Mouse (Mus musculus): ENCODE results near the gene Nos1ap. TPM values are rescaled to one million over a fixed set of nuclear protein-coding genes. Genes with fewer than 3 reads are reported as not detected.
A peak's percentile ranks its signal among the peaks of the same experiment; 100 is the strongest.

The Nos1ap gene
- polyA plus RNA-seq (2015; fragmentation: Nextera tagmentation; extraction: Ambion mirVana): 20.9 and 26.9 TPM in 2 replicates

DNA sequence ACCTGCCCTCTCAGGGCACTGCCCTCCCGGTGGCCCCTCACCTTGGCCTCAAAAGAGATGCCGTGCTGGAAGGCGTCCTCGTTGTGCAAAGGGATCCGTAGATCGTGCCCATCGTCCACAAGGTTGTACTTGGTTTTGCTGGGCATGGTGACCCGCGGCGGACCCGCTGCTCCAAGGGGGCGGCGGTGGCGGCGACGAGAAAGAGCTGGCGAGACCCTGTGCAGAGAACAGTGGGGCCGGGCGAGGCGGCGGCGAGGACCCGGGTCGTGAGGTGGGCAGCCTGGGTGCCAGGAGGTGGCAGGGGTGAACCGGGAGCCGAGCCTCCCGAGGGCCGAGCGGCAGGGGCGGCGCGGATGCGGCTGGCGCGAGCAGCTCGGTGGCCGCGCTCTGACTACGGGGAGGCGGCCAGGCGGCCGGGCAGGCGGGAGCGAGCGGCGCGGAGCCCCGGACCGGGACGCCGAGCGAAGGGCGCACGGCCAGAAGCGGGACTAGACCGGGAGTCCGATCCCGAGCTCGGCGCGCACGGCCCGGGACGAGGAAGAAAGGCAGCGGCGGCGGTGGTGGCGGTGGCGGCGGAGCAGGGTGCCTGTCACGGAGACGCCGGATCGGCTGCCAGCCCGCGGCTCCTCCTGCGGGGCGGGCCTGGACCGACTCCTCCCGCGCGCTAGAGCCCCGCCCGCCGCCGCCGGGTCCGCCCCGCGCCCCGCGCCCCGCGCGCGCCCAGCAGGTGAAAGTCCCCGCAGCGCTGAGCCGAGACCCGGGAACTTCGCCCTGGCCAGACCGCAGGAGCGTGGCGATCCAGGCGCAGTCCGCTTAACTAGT, at the start of gene Nos1ap:
Gene Nos1ap, minus strand, starts transcription at position 643 of the 822 bp plus-strand sequence.
- Histone ChIP-seq H3K4me2 (ENCODE audit: low read length) (peak within 1 kb of the TSS; percentile 98), H3K9ac (replicated peaks; ENCODE audit: low read depth, low read length) (peak within 1 kb of the TSS; percentile 98), H3K4me1 (replicated peaks; ENCODE audit: control insufficient read depth, insufficient read depth, low read length) (peaks cover 26% of the 10 kb centered on the region), H3K27me3 (replicated peaks; ENCODE audit: control insufficient read depth, insufficient read depth, low read length) (no peaks in the 10 kb centered on the region), H3K36me3 (ENCODE audit: control insufficient read depth, insufficient read depth) (0 out of 2 replicates have a peak, but pooled peaks cover 2% of the 10 kb centered on the region), H3K4me3 (replicated peaks; ENCODE audit: low read length) (peak within 1 kb of the TSS; percentile 95), H3K9me3 (ENCODE audit: control insufficient read depth, low read length) (peaks cover 3% of the 10 kb centered on the region; the same call in 1 of the 2 replicates), H3K27ac (ENCODE audit: low read length) (peak within 1 kb of the TSS; percentile 69)
- under 1% methylated on average over 36 of the region's 106 CpGs for WGBS
- peak; percentile 97 for ATAC-seq

GRCm38 (mm10) chr1:170638941-170639340, 49.3 kb upstream of the Nos1ap start:
- Histone ChIP-seq H3K4me3 (replicated peaks; ENCODE audit: low read length) (no peak overlapping the region), H3K9ac (replicated peaks; ENCODE audit: low read depth, low read length) (no peak overlapping the region), H3K4me1 (replicated peaks; ENCODE audit: control insufficient read depth, insufficient read depth, low read length) (0 out of 2 replicates have a peak, but pooled peaks cover 3% of the 10 kb centered on the region), H3K9me3 (ENCODE audit: control insufficient read depth, low read length) (no peaks in the 10 kb centered on the region), H3K27me3 (replicated peaks; ENCODE audit: control insufficient read depth, insufficient read depth, low read length) (no peaks in the 10 kb centered on the region), H3K4me2 (ENCODE audit: low read length) (no peak overlapping the region), H3K27ac (ENCODE audit: low read length) (no peak overlapping the region), H3K36me3 (ENCODE audit: control insufficient read depth, insufficient read depth) (no peaks in the 10 kb centered on the region)
- no peak for ATAC-seq
- 85% methylated on average over 7 of the region's 7 CpGs for WGBS

DNA sequence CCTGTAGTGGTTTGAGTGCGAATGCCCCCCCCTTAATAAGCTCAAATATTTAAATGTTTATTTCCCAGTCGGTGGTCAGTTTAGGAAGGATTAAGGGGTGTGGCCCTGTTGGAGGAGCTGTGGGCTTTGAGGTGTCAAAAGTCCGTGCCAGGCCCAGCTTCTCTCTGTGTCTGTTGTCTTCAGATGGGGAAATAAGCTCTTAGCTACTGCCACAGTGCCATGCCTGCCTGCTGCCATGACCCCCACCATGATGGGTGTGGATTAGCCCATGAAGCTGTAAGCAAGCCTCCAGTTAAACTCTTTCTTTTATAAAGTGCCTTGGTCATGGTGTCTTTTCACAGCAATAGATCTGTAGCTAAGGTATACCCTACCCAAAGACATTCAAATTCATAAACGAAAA, 43.2 kb upstream of the Nos1ap start:
- H3K9ac ChIP-seq (replicated peaks; ENCODE audit: low read depth, low read length): no peak overlapping the region
- no peaks in the 10 kb centered on the region for H3K36me3 ChIP-seq (ENCODE audit: control insufficient read depth, insufficient read depth)
- no peak overlapping the region for H3K4me3 ChIP-seq (replicated peaks; ENCODE audit: low read length)
- no peaks in the 10 kb centered on the region for H3K27me3 ChIP-seq (replicated peaks; ENCODE audit: control insufficient read depth, insufficient read depth, low read length)
- H3K4me2 ChIP-seq (ENCODE audit: low read length): no peak overlapping the region
- 75% methylated on average over 4 of the region's 4 CpGs for WGBS
- no peaks in the 10 kb centered on the region for H3K9me3 ChIP-seq (ENCODE audit: control insufficient read depth, low read length)
- ATAC-seq: no peak
- no peak overlapping the region for H3K27ac ChIP-seq (ENCODE audit: low read length)
- no peaks in the 10 kb centered on the region for H3K4me1 ChIP-seq (replicated peaks; ENCODE audit: control insufficient read depth, insufficient read depth, low read length)

DNA sequence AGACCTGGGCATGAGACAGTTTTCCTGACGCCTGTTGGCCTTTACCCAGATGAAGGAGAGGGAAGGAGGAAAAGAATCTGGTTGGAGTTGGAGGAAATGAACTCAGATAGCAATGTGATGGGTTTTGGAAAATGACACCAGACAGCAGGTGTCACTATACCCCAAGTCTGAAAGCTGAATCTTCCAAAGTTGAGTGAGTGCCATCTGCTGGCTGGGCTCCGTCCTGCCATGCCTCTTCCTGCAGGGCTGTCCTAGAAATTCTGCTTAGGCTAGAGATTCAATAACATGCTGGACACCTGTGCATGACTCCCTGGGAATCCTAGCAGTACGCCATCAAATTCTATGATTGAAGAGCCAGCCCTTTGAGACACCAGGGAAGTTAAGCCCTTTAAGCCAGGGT, 42.7 kb upstream of the Nos1ap start:
- H3K9me3 ChIP-seq (ENCODE audit: control insufficient read depth, low read length): no peaks in the 10 kb centered on the region
- H3K4me3 ChIP-seq (replicated peaks; ENCODE audit: low read length): no peak overlapping the region

GRCm38 (mm10) chr1:170631571-170631970, 41.9 kb upstream of the Nos1ap start:
- 90% methylated on average over 5 of the region's 5 CpGs for WGBS
- no peak for ATAC-seq
- H3K36me3 ChIP-seq (ENCODE audit: control insufficient read depth, insufficient read depth): no peaks in the 10 kb centered on the region

More for the DNA sequence above, 42.7 kb upstream of the Nos1ap start:
- WGBS: 19% methylated on average over 3 of the region's 3 CpGs
- no peak overlapping the region for H3K4me2 ChIP-seq (ENCODE audit: low read length)
- no peak overlapping the region for H3K27ac ChIP-seq (ENCODE audit: low read length)
- H3K36me3 ChIP-seq (ENCODE audit: control insufficient read depth, insufficient read depth): no peaks in the 10 kb centered on the region
- ATAC-seq: peak; percentile 87
- H3K9ac ChIP-seq (replicated peaks; ENCODE audit: low read depth, low read length): no peak overlapping the region
- H3K27me3 ChIP-seq (replicated peaks; ENCODE audit: control insufficient read depth, insufficient read depth, low read length): no peaks in the 10 kb centered on the region
- no peaks in the 10 kb centered on the region for H3K4me1 ChIP-seq (replicated peaks; ENCODE audit: control insufficient read depth, insufficient read depth, low read length)

DNA sequence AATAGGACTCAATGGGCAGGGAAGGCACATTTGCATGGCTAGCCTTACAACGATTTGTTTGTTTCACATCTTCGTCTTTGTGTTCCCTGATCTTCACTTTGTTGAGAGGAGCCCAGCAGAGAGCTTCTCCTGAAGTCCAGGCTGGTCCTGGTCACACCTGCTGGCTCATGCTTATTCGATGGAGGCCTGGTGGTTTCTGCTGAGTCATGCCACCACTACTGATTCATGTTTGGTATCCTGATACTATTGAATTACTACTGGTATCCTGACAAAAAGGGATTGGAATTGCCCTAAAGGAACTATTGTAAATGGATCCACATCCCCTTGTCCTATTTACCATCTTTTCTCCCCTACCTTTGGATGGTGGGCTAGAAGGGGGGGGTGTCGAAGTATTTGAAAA, 40.8 kb upstream of the Nos1ap start:
- no peak overlapping the region for H3K27ac ChIP-seq (ENCODE audit: low read length)
- no peaks in the 10 kb centered on the region for H3K9me3 ChIP-seq (ENCODE audit: control insufficient read depth, low read length)
- no peak overlapping the region for H3K9ac ChIP-seq (replicated peaks; ENCODE audit: low read depth, low read length)
- no peak overlapping the region for H3K4me3 ChIP-seq (replicated peaks; ENCODE audit: low read length)
- 83% methylated on average over 4 of the region's 4 CpGs for WGBS
- ATAC-seq: no peak
- no peaks in the 10 kb centered on the region for H3K36me3 ChIP-seq (ENCODE audit: control insufficient read depth, insufficient read depth)
- H3K4me2 ChIP-seq (ENCODE audit: low read length): no peak overlapping the region
- no peaks in the 10 kb centered on the region for H3K27me3 ChIP-seq (replicated peaks; ENCODE audit: control insufficient read depth, insufficient read depth, low read length)
- H3K4me1 ChIP-seq (replicated peaks; ENCODE audit: control insufficient read depth, insufficient read depth, low read length): no peaks in the 10 kb centered on the region

More at GRCm38 (mm10) chr1:170631571-170631970, 41.9 kb upstream of the Nos1ap start:
- Histone ChIP-seq H3K9me3 (ENCODE audit: control insufficient read depth, low read length) (no peaks in the 10 kb centered on the region), H3K4me3 (replicated peaks; ENCODE audit: low read length) (no peak overlapping the region), H3K9ac (replicated peaks; ENCODE audit: low read depth, low read length) (no peak overlapping the region), H3K27me3 (replicated peaks; ENCODE audit: control insufficient read depth, insufficient read depth, low read length) (no peaks in the 10 kb centered on the region), H3K4me1 (replicated peaks; ENCODE audit: control insufficient read depth, insufficient read depth, low read length) (no peaks in the 10 kb centered on the region), H3K27ac (ENCODE audit: low read length) (no peak overlapping the region), H3K4me2 (ENCODE audit: low read length) (no peak overlapping the region)

DNA sequence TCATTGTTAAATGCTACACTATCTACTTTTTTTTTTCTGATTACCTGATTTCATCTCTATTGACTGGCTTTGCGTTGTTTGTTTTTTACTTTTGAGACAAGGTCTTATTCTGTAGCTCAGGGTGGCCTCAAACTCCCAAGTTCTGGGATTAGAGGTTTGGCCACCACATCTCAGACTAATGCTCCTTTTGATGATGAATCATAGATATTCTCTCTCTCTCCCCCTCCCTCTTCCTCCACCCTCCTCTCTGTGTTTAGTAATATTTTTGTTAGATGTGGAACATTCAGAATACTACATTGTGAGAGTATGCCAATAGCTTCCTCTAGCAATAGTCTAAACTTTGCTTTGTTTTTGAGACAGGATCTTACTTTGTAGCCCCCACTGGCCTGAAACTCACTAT, 33.8 kb upstream of the Nos1ap start:
- H3K27me3 ChIP-seq (replicated peaks; ENCODE audit: control insufficient read depth, insufficient read depth, low read length): no peaks in the 10 kb centered on the region
- peaks cover 5% of the 10 kb centered on the region; the same call in 1 of the 2 replicates for H3K9me3 ChIP-seq (ENCODE audit: control insufficient read depth, low read length)
- H3K4me3 ChIP-seq (replicated peaks; ENCODE audit: low read length): no peak overlapping the region
- H3K4me1 ChIP-seq (replicated peaks; ENCODE audit: control insufficient read depth, insufficient read depth, low read length): no peaks in the 10 kb centered on the region
- no peak overlapping the region for H3K9ac ChIP-seq (replicated peaks; ENCODE audit: low read depth, low read length)
- no peak overlapping the region for H3K4me2 ChIP-seq (ENCODE audit: low read length)
- WGBS: 96% methylated on average over 1 of the region's 1 CpGs
- no peak overlapping the region for H3K27ac ChIP-seq (ENCODE audit: low read length)
- H3K36me3 ChIP-seq (ENCODE audit: control insufficient read depth, insufficient read depth): no peaks in the 10 kb centered on the region
- ATAC-seq: no peak

DNA sequence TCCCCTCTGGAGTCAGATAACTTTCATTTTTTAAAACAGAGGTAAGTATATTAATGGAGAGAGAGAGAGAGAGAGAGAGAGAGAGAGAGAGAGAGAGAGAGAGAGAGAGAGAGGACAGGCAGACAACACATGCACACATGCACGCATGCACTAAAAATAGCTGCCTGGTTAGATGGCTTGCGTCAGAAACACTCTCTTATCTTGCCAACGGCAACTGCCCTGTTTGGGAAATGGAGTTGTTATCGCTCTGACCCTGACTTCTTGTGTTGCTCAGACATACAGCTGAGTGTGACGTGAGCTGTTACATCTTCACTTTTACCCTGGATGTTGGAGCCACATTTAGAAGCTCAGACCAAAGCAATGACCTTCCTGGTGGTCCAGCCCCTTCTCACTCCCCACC, 33.3 kb upstream of the Nos1ap start:
- no peak for ATAC-seq
- 88% methylated on average over 5 of the region's 5 CpGs for WGBS
- no peak overlapping the region for H3K4me3 ChIP-seq (replicated peaks; ENCODE audit: low read length)
- H3K9me3 ChIP-seq (ENCODE audit: control insufficient read depth, low read length): peaks cover 5% of the 10 kb centered on the region; the same call in 1 of the 2 replicates
- H3K27ac ChIP-seq (ENCODE audit: low read length): no peak overlapping the region
- no peaks in the 10 kb centered on the region for H3K36me3 ChIP-seq (ENCODE audit: control insufficient read depth, insufficient read depth)
- no peaks in the 10 kb centered on the region for H3K27me3 ChIP-seq (replicated peaks; ENCODE audit: control insufficient read depth, insufficient read depth, low read length)
- no peak overlapping the region for H3K4me2 ChIP-seq (ENCODE audit: low read length)
- H3K4me1 ChIP-seq (replicated peaks; ENCODE audit: control insufficient read depth, insufficient read depth, low read length): no peaks in the 10 kb centered on the region
- H3K9ac ChIP-seq (replicated peaks; ENCODE audit: low read depth, low read length): no peak overlapping the region

- ATAC-seq: no peak
- Histone ChIP-seq H3K4me2 (ENCODE audit: low read length) (no peak overlapping the region), H3K4me3 (replicated peaks; ENCODE audit: low read length) (no peak overlapping the region), H3K27me3 (replicated peaks; ENCODE audit: control insufficient read depth, insufficient read depth, low read length) (no peaks in the 10 kb centered on the region), H3K27ac (ENCODE audit: low read length) (no peak overlapping the region), H3K9ac (replicated peaks; ENCODE audit: low read depth, low read length) (no peak overlapping the region), H3K9me3 (ENCODE audit: control insufficient read depth, low read length) (peaks cover 5% of the 10 kb centered on the region; the same call in 1 of the 2 replicates), H3K4me1 (replicated peaks; ENCODE audit: control insufficient read depth, insufficient read depth, low read length) (no peaks in the 10 kb centered on the region), H3K36me3 (ENCODE audit: control insufficient read depth, insufficient read depth) (no peaks in the 10 kb centered on the region)
- WGBS: 89% methylated on average over 2 of the region's 2 CpGs
These were observed 30.2 kb upstream of the Nos1ap start for GRCm38 (mm10) chr1:170619686-170620374.

Data from forebrain, embryonic 16.5 days (tissue).